Mouse (Mus musculus) Patski (cell line): ENCODE measurements around the gene Scd4. TPM values are rescaled to one million over a fixed set of nuclear protein-coding genes. Genes with fewer than 3 reads are reported as not detected.

Experiments used
- ATAC-seq: fragments of 100-300 bp; one replicate; pipeline ENCODE4 v1.8.0; 2021
- CTCF ChIA-PET: fragments of 350-600 bp; sonication (Branson Sonifier 250); formaldehyde crosslinking; loops from one replicate; lab custom pipeline; 2022; ENCODE audit warnings: inconsistent platforms; lab: Charles Lee
- POLR2A ChIA-PET: fragments of 350-600 bp; sonication (Branson Sonifier 250); formaldehyde crosslinking; loops from one replicate; lab custom pipeline; 2022; ENCODE audit warnings: antibody characterized with exemption, inconsistent platforms; lab: Charles Lee
- DNase-seq: peaks from one replicate; pipeline ENCODE4 v3.0.0-alpha.2; 2011; ENCODE audit warnings: low read depth, low spot score
- H3K27me3 ChIP-seq: fragments of 371-371 bp; one replicate; pipeline ENCODE4 v1.5.1; 2021
- CTCF ChIP-seq: fragments of 100-300 bp; IDR thresholded peaks from one replicate; pipeline ENCODE4 v1.5.1; 2021
- in situ Hi-C: fragments of 300-500 bp; cut with MboI; formaldehyde crosslinking; loops from 3 replicates; pipeline ENCODE4 v1.11.1; 2018; ENCODE audit warnings: low pct_unique_long_range_greater_than_20kb, mixed read lengths
- polyA plus RNA-seq: library from polyadenylated mRNA; unstranded; gene quantifications from one replicate; pipeline ENCODE4 v1.2.3, GENCODE M21; 2021

Gene Scd4
- polyA plus RNA-seq, 1 experiment from 2014 or later = 0.09 TPM

DNA sequence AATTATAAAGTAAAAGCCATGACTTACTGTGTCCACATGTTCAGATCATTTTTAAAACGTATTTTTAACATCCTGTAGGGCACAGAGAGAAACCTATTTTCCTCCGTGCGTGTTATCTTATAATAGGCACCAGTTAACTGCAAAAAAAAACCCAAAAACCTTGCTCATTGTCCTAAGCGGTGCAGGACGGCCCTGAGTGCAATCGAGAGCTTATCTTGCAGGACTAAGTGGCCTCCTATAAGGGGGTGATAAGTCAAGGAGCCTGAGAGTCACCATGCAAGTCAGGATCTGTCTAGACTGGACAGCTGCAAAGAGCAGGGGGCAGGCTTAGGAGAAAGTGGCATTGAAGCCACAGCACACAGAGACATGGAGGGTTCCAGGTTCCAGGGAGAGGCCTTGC, 33.0 kb upstream of the Scd4 start:
- ChIA-PET CTCF (interaction anchor here (0.7 kb wide), 1 partner anchor 63 kb away, joined by 3 read pairs; no protein-coding TSS in a partner anchor), POLR2A (no interaction called here)
- no peak for TF ChIP-seq CTCF
- H3K27me3 ChIP-seq = no peaks in the 10 kb centered on the region
- ATAC-seq (no peak), DNase-seq (no peak)
- in situ Hi-C loops = loop anchor here (5.0 kb wide), 4 partner anchors 53 to 117 kb away; partner anchors contain the start of gene Pkd2l1

DNA sequence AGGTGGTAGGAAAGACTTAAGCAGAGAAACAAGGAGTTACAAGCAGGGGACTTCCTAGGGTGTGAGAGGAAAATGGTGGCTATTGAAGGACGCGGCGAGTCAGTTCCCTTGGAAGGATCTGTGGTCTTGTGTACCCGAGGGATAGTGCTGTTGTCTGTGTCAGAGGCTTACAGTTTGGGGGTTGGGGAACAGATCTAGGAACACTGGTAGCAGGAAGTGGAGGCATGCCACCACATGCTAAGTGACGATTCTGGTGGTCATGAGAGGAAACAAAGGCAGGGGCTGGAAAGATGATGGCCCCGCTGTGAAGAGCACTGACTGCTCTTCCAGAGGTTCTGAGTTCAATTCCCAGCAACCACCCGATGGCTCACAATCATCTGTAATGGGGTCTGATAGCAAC, 32.4 kb upstream of the Scd4 start:
- ChIA-PET POLR2A (no interaction called here), CTCF (interaction anchor here (0.7 to 1.5 kb wide), 2 partner anchors 33 to 63 kb away, joined by 3 to 4 read pairs; no protein-coding TSS in a partner anchor)
- ATAC-seq (no peak), DNase-seq (no peak)
- no peak for TF ChIP-seq CTCF
- in situ Hi-C loops = loop anchor here (5.0 kb wide), 1 partner anchor 57 kb away; no protein-coding TSS in a partner anchor
- no peaks in the 10 kb centered on the region for H3K27me3 ChIP-seq

DNA sequence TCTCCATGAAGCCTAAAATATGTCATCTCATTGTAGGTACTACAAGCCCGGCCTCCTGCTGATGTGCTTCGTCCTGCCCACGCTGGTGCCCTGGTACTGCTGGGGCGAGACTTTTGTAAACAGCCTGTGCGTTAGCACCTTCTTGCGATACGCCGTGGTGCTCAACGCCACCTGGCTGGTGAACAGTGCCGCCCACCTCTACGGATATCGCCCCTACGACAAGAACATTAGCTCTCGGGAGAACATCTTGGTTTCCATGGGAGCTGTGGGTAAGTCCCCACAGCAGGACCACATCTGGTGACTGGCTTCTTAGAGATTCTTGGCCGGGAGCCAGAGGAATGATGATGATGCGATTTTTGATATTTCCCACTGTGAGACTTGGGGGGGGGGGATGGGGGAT, 31.7 kb upstream of the Scd4 start:
- no peak for TF ChIP-seq CTCF
- ChIA-PET CTCF (interaction anchor here (1.0 to 1.8 kb wide), 5 partner anchors 34 to 156 kb away, joined by 3 to 5 read pairs (median 3); no protein-coding TSS in a partner anchor), POLR2A (no interaction called here)
- ATAC-seq = no peak
- H3K27me3 ChIP-seq = no peaks in the 10 kb centered on the region
- DNase-seq = no peak
- in situ Hi-C loops = loop anchor here (5.0 kb wide), 1 partner anchor 56 kb away; no protein-coding TSS in a partner anchor

DNA sequence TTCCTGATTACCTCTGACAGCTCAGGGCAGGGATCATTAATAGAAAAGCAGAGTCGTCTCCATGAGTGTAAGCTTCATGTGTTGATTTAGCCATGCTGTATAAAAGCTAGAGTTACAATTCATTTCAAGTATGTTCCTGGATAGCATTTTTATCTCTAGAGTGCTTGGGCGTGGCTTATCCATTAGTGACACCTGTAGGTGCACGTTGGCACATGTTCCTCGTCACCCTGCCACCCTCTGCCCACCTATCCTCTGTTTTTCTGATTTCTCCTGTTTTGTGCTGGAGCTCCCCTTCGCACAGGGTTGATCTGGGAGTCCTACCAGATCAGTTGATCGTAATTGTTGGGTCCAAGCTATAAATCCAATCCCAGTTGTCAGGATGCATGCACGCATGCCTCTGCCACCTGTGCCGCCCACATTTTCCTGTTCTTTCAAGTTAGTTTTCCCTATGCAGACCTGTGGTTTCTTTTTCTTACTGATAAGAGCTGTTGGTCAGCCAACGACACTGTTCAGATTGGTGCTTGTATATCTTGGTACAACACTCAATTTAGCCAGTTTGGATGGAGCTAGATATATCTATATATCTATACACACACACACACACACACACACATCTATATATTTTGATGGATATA, 31.1 kb upstream of the Scd4 start:
- in situ Hi-C loops = loop anchor here (5.0 kb wide), 1 partner anchor 56 kb away; no protein-coding TSS in a partner anchor

DNA sequence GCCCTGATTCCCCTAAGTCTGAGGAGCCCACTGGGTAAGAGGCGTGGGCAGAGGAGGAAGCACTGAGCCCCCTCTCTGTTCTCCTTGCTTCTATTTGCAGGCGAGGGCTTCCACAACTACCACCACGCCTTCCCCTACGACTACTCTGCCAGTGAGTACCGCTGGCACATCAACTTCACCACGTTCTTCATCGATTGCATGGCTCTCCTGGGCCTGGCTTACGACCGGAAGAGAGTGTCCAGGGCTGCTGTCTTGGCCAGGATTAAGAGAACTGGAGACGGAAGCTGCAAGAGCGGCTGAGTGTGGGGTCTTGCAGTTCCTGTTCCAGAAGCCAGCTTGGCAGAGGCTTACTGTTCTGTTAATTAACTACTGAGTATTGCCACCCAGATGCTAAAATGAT, 30.0 kb upstream of the Scd4 start:
- TF ChIP-seq CTCF = no peak
- H3K27me3 ChIP-seq = no peaks in the 10 kb centered on the region
- ATAC-seq (no peak), DNase-seq (no peak)
- ChIA-PET POLR2A (no interaction called here), CTCF (interaction anchor here (0.7 to 1.8 kb wide), 2 partner anchors 29 to 63 kb away, joined by 3 to 5 read pairs; no protein-coding TSS in a partner anchor)
- in situ Hi-C loops = loop anchor here (5.0 kb wide), 1 partner anchor 54 kb away; no protein-coding TSS in a partner anchor

More for the DNA sequence above, 31.1 kb upstream of the Scd4 start:
- ChIA-PET POLR2A (no interaction called here), CTCF (interaction anchor here (1.0 to 1.8 kb wide), 6 partner anchors 34 to 243 kb away, joined by 3 to 5 read pairs (median 4); no protein-coding TSS in a partner anchor)
- DNase-seq (no peak), ATAC-seq (no peak)
- no peaks in the 10 kb centered on the region for H3K27me3 ChIP-seq
- no peak for TF ChIP-seq CTCF

DNA sequence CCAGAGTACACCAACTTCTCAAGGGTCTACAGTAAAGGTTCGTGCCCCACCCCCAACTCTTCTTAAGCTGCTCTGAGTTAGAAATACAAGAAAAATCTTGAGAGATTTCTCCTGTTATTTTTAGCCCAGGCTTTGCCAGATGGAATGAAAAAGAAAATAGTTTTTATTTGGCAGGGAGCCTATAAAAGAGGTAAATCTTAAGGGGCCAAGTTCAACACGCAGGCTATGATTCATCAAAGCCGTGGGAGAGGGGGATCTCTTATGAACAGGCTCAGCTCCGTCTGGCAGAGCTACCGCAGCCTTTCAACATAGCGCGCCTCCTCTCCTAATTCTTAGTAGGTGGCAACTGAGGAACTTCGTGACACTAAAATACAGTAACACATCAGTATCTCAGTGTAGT, 29.4 kb upstream of the Scd4 start:
- no peak for TF ChIP-seq CTCF
- ChIA-PET CTCF (interaction anchor here (1.0 kb wide), 1 partner anchor 22 kb away, joined by 3 read pairs; no protein-coding TSS in a partner anchor), POLR2A (interaction anchor here (0.7 kb wide), 1 partner anchor 67 kb away, joined by 3 read pairs; no protein-coding TSS in a partner anchor)
- no peaks in the 10 kb centered on the region for H3K27me3 ChIP-seq
- no peak for DNase-seq
- in situ Hi-C loops = loop anchor here (5.0 kb wide), 1 partner anchor 54 kb away; no protein-coding TSS in a partner anchor
- no peak for ATAC-seq

DNA sequence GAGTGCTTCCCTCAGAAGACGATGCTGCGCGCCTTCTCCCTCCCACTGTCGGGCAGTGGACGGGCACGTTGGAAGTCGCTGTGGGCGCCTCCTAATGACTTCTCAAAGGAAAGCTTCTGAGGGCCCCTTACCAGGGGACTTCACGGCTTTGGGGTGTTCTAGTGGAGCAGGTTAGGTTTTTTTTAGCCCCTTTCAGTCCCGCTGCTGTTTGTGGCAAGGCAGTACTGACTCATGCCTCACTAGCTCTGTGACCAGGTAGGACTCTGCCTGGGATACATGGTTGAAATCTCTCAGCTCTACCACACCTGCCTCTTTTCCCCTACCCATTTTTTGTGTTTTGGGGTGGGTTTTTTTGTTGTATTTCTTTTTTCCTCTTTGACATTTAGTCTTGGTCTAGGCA, 28.5 kb upstream of the Scd4 start:
- in situ Hi-C loops = loop anchor here (5.0 kb wide), 1 partner anchor 53 kb away; no protein-coding TSS in a partner anchor
- no peak for TF ChIP-seq CTCF
- ATAC-seq (no peak), DNase-seq (no peak)
- ChIA-PET CTCF (interaction anchor here (1.0 to 1.5 kb wide), 3 partner anchors 17 to 59 kb away, joined by 3 to 4 read pairs (median 3); no protein-coding TSS in a partner anchor), POLR2A (no interaction called here)
- H3K27me3 ChIP-seq = no peaks in the 10 kb centered on the region

DNA sequence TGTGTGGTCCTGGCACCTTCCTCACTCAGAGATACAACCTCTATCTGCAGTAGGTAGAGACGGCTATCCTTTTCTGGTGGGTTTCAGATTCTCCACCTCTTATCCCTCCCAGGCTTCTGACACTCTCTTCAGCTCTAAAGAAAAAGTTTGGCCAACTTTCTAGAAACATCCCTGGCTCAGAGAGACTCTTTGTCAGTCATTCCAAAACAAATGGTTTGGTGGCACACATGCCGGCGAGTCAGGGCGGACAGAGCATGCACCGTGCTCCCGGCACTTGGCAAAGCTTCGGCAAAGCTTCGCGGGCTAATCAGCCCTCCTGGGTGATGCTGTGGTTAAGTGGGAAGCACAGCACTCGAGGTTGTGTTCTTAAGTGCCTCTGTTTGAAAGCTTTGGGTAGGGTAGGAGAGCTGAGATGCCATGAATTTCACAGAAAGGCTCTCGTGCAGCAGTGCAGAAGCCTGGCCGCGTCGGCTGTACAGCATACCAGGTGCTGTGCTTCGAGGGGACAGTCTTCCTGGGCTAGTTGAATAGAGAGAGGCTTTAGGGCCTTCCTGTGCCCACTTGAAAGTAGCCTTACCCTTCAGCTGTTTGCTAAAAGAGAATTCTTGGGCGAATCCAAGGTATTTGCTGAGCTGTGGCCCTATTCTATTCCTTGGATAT, 27.9 kb upstream of the Scd4 start:
- H3K27me3 ChIP-seq = no peaks in the 10 kb centered on the region
- ATAC-seq (no peak), DNase-seq (no peak)
- ChIA-PET POLR2A (interaction anchor here (1.5 kb wide), 1 partner anchor 9 kb away, joined by 4 read pairs; no protein-coding TSS in a partner anchor), CTCF (interaction anchor here (1.1 to 1.5 kb wide), 3 partner anchors 16 to 60 kb away, joined by 3 to 4 read pairs (median 3); partner anchors contain the start of gene Scd4)
- in situ Hi-C loops = loop anchor here (5.0 kb wide), 1 partner anchor 52 kb away; no protein-coding TSS in a partner anchor
- TF ChIP-seq CTCF = no peak

DNA sequence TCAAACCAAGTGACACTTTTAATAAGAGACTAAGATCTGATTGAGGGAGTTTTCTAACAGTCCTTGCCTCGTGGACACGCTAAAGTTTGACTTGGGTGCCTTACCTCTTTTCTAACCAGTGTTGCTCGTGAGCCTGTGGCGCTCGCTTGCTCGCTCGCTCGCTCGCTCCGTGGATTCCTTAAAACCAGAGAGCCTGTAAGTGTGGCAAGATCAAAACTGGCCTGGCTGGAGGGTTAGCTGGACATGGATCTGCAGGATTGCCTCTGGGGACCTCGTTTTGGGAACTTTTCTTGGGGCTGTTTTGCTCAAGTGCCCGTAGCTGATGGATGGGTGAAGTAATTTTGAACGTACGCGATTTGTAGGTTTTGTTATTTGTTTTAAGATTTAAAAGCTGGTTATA, 27.2 kb upstream of the Scd4 start:
- ChIA-PET POLR2A (interaction anchor here (0.5 to 1.5 kb wide), 3 partner anchors 9 to 37 kb away, joined by 3 to 4 read pairs (median 3); no protein-coding TSS in a partner anchor), CTCF (interaction anchor here (1.0 to 1.5 kb wide), 4 partner anchors 9 to 61 kb away, joined by 3 to 4 read pairs (median 3); partner anchors contain the start of gene Scd4)
- DNase-seq = no peak
- H3K27me3 ChIP-seq = no peaks in the 10 kb centered on the region
- TF ChIP-seq CTCF = no peak
- in situ Hi-C loops = no loop called here
- no peak for ATAC-seq

DNA sequence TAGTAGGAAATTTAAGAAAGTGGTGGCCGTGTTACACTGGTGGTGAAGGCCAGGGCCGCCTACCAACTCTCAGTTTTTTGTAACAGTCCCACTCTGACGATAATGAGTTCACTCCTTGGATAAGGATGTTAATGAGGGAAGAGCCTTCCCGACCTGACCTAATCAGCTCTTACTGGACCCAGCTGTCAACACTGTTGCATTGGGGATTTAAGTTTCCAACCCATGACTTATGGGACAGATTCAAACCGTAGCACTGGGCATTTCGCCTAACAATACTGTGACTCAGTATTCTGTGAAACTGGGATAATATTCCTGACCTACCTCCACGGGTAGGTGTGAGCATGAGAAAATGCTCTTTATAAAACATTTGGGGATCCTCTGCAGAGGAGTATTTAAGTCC, 26.7 kb upstream of the Scd4 start:
- DNase-seq (no peak), ATAC-seq (no peak)
- CTCF ChIA-PET = interaction anchor here (1.0 to 1.2 kb wide), 2 partner anchors 8 to 27 kb away, joined by 3 read pairs; partner anchors contain the start of gene Scd4
- TF ChIP-seq CTCF = no peak
- POLR2A ChIA-PET = interaction anchor here (0.5 to 1.5 kb wide), 3 partner anchors 8 to 38 kb away, joined by 3 to 4 read pairs (median 3); no protein-coding TSS in a partner anchor
- in situ Hi-C loops = no loop called here
- H3K27me3 ChIP-seq = no peaks in the 10 kb centered on the region
